Mouse (Mus musculus) Patski (cell line): ENCODE measurements around the gene Col6a1. TPM values are rescaled to one million over a fixed set of nuclear protein-coding genes. Genes with fewer than 3 reads are reported as not detected.
A peak's percentile ranks its signal among the peaks of the same experiment; 100 is the strongest.

Experiments
- ATAC-seq: fragments of 100-300 bp; one replicate; pipeline ENCODE4 v1.8.0; 2021
- CTCF ChIA-PET: fragments of 350-600 bp; sonication (Branson Sonifier 250); formaldehyde crosslinking; loops from one replicate; lab custom pipeline; 2022; ENCODE audit warnings: inconsistent platforms; lab: Charles Lee
- POLR2A ChIA-PET: fragments of 350-600 bp; sonication (Branson Sonifier 250); formaldehyde crosslinking; loops from one replicate; lab custom pipeline; 2022; ENCODE audit warnings: antibody characterized with exemption, inconsistent platforms; lab: Charles Lee
- DNase-seq: peaks from one replicate; pipeline ENCODE4 v3.0.0-alpha.2; 2011; ENCODE audit warnings: low read depth, low spot score
- H3K27me3 ChIP-seq: fragments of 371-371 bp; one replicate; pipeline ENCODE4 v1.5.1; 2021
- CTCF ChIP-seq: fragments of 100-300 bp; IDR thresholded peaks from one replicate; pipeline ENCODE4 v1.5.1; 2021
- in situ Hi-C: fragments of 300-500 bp; cut with MboI; formaldehyde crosslinking; loops from 3 replicates; pipeline ENCODE4 v1.11.1; 2018; ENCODE audit warnings: low pct_unique_long_range_greater_than_20kb, mixed read lengths
- polyA plus RNA-seq: library from polyadenylated mRNA; unstranded; gene quantifications from one replicate; pipeline ENCODE4 v1.2.3, GENCODE M21; 2021

Gene Col6a1
- polyA plus RNA-seq, 1 experiment from 2014 or later, result 34.8 TPM

DNA sequence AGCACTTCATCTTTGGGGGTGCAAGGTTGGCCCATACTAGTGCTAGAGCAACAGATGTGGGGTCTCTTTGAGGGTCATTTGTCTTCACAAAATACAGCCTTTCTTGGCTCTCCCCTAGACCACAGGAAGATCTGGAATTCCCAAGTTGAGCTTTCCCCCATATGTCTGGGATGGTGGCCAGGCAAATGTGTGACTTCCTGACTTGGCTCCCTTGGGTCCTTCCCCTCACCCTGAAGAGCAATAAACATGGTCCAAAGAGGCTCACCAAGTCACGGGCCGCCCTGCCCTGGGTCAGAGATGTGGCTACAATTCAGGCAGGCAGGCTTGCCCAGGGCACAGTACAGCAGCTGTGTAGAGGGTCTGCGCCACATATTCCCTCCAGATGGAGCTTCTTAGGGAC lies 44.1 kb downstream of the Col6a1 start:
- ATAC-seq (no peak), DNase-seq (no peak)
- peaks cover 6% of the 10 kb centered on the region for H3K27me3 ChIP-seq
- ChIA-PET POLR2A (no interaction called here), CTCF (no interaction called here)
- in situ Hi-C loops, result no loop called here
- no peak for TF ChIP-seq CTCF

DNA sequence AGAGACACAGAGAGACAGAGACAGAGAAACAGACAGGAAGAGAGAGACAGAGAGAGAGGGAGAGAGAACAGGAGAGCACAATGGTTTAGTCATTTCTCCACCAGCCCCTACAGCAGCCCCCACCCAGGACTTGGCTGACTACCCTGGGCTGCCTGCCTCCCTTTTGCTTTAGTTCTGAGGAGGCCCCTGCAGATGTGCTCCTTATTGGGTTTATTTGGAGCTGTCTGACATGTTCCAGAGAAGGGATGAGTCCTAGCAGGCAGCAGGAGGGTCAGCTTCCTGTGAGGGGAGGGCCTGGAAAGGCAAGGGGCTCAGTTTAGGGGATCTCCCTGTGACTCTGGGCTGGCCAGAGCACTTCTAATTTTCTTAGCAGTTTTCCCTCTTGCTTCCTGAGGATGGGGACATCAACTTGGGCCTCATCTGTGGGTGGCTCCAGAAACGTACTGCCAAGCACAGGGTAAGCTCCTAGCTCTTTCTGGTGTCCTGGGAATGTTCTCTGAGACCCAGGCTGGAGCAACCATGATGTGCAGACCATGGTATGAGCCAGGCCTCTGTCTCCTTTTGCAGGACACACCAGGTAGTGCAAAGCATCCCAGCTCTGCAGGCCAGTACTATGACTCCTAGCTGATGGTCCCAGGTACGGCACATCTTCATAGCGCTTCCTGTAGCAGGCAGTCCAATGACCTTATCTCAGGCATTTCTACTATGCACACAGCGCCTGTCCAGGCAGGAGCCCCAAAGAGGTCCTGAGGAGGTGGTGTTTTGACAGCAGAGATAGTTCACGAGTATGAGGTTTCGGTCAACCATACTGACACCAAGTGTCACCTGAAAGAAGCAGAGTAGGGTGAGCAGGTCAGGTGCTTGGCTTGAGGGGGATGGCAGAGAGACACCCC lies 45.0 kb downstream of the Col6a1 start:
- peaks cover 6% of the 10 kb centered on the region for H3K27me3 ChIP-seq
- TF ChIP-seq CTCF, result no peak
- ChIA-PET CTCF (interaction anchor here (0.8 kb wide), 1 partner anchor 21 kb away, joined by 3 read pairs; no protein-coding TSS in a partner anchor), POLR2A (no interaction called here)
- in situ Hi-C loops, result no loop called here
- ATAC-seq, result no peak
- no peak for DNase-seq

DNA sequence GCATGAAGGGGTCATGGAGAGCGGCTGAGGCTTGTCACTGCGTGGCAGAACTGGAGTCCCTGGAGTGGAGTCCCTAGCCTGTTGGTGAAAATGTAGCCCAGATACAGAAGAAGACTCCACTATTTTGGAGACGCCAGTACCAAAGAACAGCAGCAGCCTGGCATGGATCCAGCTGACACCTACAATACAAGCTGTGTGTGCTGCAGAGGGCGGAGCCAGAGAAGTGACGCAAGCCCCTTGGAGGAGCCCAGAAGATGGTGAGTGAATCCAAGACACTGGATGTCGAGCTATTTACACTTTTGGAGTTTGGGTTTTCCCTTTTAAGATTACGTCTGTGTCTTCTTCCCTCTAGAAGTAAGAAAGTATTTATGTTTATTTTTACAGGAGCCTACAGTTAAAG lies 47.8 kb downstream of the Col6a1 start:
- no peak for TF ChIP-seq CTCF
- ChIA-PET POLR2A (no interaction called here), CTCF (interaction anchor here (0.9 to 1.3 kb wide), 2 partner anchors 19 to 48 kb away, joined by 3 read pairs; no protein-coding TSS in a partner anchor)
- ATAC-seq, result no peak
- in situ Hi-C loops, result no loop called here
- H3K27me3 ChIP-seq, result peaks cover 6% of the 10 kb centered on the region
- DNase-seq, result no peak

DNA sequence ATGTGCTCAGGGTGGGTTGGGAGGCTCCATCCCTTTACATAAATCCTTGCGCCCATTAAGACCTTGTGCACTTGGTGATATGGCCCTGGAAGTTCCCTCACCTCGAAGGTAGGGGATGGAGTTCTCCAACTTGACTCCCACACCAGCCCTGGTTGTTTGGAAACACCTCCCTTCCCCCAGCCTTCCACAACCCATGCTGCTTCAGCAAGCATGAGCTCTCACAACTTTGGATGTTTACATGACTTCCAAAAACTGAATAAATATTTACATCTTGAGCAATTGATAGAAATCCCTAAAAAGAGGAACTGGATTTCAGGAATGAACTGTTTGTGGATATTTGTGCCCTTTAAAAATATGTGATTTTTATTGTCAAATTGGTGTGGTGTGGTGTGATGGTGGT lies 50.7 kb downstream of the Col6a1 start:
- in situ Hi-C loops, result no loop called here
- no peak for DNase-seq
- ATAC-seq, result no peak

DNA sequence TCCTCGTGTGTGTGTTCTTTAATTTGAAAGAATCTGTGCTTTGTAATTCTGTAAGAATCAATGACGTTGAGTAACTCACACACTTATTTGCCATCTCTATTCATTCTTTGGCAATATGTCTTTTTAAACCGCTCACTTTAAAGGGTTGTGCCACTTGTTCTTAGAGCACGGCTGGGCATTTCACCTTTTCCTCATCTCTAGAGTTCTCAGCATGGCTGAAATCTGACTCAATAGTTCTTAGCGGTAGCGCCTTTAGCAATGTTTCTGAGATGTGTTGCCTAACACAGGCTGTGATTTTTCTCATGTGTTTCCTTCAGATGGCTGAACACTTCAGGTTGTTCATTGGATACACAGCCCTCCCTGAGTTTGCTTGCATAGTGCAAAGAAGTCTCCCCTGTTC lies 51.4 kb downstream of the Col6a1 start:
- CTCF ChIA-PET, result no interaction called here
- ATAC-seq (no peak), DNase-seq (no peak)
- in situ Hi-C loops, result no loop called here
- no peaks in the 10 kb centered on the region for H3K27me3 ChIP-seq
- POLR2A ChIA-PET, result no interaction called here
- TF ChIP-seq CTCF, result no peak

More for the DNA sequence above, 50.7 kb downstream of the Col6a1 start:
- no peak for TF ChIP-seq CTCF
- H3K27me3 ChIP-seq, result no peaks in the 10 kb centered on the region
- ChIA-PET CTCF (no interaction called here), POLR2A (no interaction called here)

DNA sequence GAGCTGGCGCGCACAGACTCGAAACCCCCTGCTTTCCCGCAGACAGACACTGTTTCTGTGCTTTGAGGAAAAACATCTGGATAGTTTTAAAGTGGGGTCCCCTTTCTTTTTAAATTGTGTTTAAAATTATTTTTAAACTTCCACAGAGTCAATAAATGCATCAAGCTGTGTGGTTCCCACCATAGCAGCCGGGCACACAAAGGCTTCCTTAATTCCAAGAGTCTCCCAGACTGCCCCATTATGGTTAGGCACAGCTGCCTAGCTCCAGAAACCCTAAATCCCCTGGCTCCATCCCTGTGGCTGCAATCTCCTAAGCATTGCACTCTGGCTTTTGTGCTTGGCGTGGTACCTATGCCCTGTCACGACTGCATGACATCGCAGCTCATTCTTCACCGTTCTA lies 54.0 kb downstream of the Col6a1 start:
- no peaks in the 10 kb centered on the region for H3K27me3 ChIP-seq
- no peak for DNase-seq
- in situ Hi-C loops, result no loop called here
- ATAC-seq, result no peak
- no peak for TF ChIP-seq CTCF
- POLR2A ChIA-PET, result no interaction called here
- CTCF ChIA-PET, result interaction anchor here (1.3 kb wide), 1 partner anchor 61 kb away, joined by 3 read pairs; no protein-coding TSS in a partner anchor

DNA sequence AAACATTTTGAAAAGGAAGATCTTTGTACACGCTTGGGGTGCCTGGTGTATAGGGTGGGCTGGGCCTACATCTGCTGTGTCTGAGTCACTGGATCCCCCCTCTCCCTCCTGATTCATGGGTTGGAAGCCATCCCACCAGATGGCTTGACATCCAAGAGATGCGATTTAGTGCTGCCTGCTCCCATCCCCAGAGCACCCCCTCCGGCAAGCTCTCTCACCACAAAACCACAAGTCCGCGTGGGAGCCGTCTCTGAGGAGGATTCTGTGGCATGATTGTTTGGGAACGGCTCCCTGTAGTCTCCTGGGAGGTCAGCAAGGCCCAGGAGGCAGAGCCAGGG lies 57.1 kb downstream of the Col6a1 start:
- ATAC-seq, result peak; percentile 40
- TF ChIP-seq CTCF, result no peak
- POLR2A ChIA-PET, result no interaction called here
- in situ Hi-C loops, result no loop called here
- CTCF ChIA-PET, result interaction anchor here (1.7 kb wide), 1 partner anchor 46 kb away, joined by 5 read pairs; the partner anchor contains the start of gene Col6a2
- peak; percentile 94 for DNase-seq
- H3K27me3 ChIP-seq, result no peaks in the 10 kb centered on the region

DNA sequence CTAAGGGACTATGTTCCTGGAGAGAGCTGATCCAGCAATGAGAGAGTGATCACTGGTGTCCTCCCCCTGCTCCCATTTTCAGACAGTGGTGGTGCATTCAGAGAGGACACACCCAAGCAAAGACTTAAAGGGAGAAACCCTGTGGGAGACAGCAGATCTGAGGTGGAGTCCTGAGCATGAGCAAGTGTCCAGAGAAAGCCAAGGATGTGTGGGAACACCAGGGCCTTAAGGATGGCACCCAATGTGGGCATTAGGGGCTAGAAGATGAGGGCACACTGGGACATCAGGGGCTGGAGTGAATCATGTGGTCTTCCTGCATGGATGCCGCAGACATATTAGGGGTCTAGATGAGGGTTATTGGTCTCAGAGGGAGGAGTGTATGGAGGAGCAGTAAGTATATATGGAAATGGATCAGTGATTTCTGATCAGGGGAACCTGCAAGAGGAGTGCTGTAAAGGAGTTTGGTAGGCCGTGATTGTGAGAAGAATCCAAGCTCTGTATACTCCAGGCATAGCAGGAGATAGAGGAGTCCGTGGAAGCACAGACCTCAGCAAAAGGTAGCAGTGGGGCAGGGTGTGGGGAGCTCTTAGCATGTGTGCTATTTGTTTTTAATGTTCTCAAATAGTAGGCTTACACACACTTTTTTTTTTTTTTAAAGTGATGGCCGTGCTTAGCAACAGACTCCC lies 57.6 kb downstream of the Col6a1 start:
- ChIA-PET CTCF (interaction anchor here (1.7 kb wide), 1 partner anchor 45 kb away, joined by 5 read pairs; the partner anchor contains the start of gene Col6a2), POLR2A (no interaction called here)
- peak; percentile 8 for ATAC-seq
- DNase-seq, result no peak
- in situ Hi-C loops, result no loop called here
- TF ChIP-seq CTCF, result no peak
- H3K27me3 ChIP-seq, result no peaks in the 10 kb centered on the region

DNA sequence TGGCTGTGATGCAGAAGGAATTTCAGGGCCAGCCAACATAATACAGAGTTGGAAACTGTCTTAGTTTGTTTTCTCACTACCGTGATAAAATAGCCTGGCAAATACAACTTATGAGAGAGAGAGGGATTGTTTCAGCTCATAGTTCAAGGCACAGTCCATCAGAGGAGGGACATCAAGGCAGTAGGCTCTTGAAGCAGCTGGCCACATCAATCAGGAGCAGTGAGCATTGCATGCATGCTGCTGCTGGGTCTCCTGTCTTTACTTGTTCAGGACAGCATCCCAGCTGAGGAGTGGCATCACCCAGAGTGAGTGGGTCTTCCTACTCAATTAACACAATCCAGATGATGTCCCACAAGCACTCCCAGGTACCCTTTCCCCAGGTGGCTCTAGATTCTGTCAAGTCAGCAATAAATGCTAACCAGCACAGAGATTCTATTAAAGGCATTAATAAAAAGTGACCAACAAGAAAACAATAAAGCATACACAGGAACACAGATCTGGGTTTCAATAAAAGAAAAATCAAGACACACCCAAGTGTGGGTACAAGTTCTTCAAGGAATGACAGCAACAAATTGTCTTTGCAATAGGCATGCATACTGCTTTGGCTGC lies 58.7 kb downstream of the Col6a1 start:
- H3K27me3 ChIP-seq, result no peaks in the 10 kb centered on the region
- DNase-seq (no peak), ATAC-seq (no peak)
- CTCF ChIA-PET, result interaction anchor here (2.5 kb wide), 1 partner anchor 44 kb away, joined by 11 read pairs; the partner anchor contains the start of gene Col6a2
- in situ Hi-C loops, result no loop called here
- POLR2A ChIA-PET, result interaction anchor here (1.0 kb wide), 1 partner anchor 64 kb away, joined by 3 read pairs; no protein-coding TSS in a partner anchor
- no peak for TF ChIP-seq CTCF

DNA sequence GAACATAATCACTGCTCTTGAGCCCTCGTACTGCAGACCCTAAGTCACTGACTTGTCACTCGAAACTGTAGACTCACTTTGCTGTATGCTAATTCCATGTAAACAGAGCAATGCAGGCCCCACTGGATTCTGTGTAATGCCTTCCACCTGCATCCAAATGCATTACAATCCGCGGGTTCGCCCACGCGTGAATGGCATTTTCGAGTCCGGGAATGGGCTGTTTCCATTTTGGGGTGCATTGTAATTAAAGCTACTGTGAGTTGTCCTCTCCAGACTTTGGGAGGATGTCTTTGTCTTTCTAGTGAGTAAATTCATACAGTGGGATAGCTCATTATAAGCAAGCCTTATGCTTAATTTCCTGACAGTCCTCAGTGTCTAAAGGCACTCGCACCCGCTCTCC lies 60.4 kb downstream of the Col6a1 start:
- in situ Hi-C loops, result no loop called here
- H3K27me3 ChIP-seq, result no peaks in the 10 kb centered on the region
- no peak for DNase-seq
- ChIA-PET POLR2A (no interaction called here), CTCF (interaction anchor here (2.5 kb wide), 1 partner anchor 42 kb away, joined by 11 read pairs; the partner anchor contains the start of gene Col6a2)
- ATAC-seq, result no peak
- no peak for TF ChIP-seq CTCF
